Mouse (Mus musculus): ENCODE data around the gene Btbd16.

- TF ChIP-seq CTCF (conservative IDR thresholded peaks at IDR 0.05; ENCODE audit: insufficient read depth, insufficient read length, low read depth, low read length) (no peak), POLR2A (IDR thresholded peaks at IDR 0.05; ENCODE audit: low read depth, low read length) (no peak)
Measured at GRCm38 (mm10) chr7:130867256-130867655, 93.4 kb downstream of the Btbd16 start.

Data from kidney, adult 2 months (tissue).